Mouse (Mus musculus) Patski (cell line): ENCODE results near the gene Gm14443. TPM values are rescaled to one million over a fixed set of nuclear protein-coding genes. Genes with fewer than 3 reads are reported as not detected.
"Not testable (repeated sequence)": the region's sequence is repeated elsewhere in the genome, so short reads cannot be mapped to it uniquely, and the experiment has no call there.

Experiments
- ATAC-seq: fragments of 100-300 bp; one replicate; pipeline ENCODE4 v1.8.0; 2021
- CTCF ChIA-PET: fragments of 350-600 bp; sonication (Branson Sonifier 250); formaldehyde crosslinking; loops from one replicate; lab custom pipeline; 2022; ENCODE audit warnings: inconsistent platforms; lab: Charles Lee
- POLR2A ChIA-PET: fragments of 350-600 bp; sonication (Branson Sonifier 250); formaldehyde crosslinking; loops from one replicate; lab custom pipeline; 2022; ENCODE audit warnings: antibody characterized with exemption, inconsistent platforms; lab: Charles Lee
- DNase-seq: peaks from one replicate; pipeline ENCODE4 v3.0.0-alpha.2; 2011; ENCODE audit warnings: low read depth, low spot score
- H3K27me3 ChIP-seq: fragments of 371-371 bp; one replicate; pipeline ENCODE4 v1.5.1; 2021
- CTCF ChIP-seq: fragments of 100-300 bp; IDR thresholded peaks from one replicate; pipeline ENCODE4 v1.5.1; 2021
- in situ Hi-C: fragments of 300-500 bp; cut with MboI; formaldehyde crosslinking; loops from 3 replicates; pipeline ENCODE4 v1.11.1; 2018; ENCODE audit warnings: low pct_unique_long_range_greater_than_20kb, mixed read lengths
- polyA plus RNA-seq: library from polyadenylated mRNA; unstranded; gene quantifications from one replicate; pipeline ENCODE4 v1.2.3, GENCODE M21; 2021

Gene Gm14443
- polyA plus RNA-seq: 0.30 TPM

DNA sequence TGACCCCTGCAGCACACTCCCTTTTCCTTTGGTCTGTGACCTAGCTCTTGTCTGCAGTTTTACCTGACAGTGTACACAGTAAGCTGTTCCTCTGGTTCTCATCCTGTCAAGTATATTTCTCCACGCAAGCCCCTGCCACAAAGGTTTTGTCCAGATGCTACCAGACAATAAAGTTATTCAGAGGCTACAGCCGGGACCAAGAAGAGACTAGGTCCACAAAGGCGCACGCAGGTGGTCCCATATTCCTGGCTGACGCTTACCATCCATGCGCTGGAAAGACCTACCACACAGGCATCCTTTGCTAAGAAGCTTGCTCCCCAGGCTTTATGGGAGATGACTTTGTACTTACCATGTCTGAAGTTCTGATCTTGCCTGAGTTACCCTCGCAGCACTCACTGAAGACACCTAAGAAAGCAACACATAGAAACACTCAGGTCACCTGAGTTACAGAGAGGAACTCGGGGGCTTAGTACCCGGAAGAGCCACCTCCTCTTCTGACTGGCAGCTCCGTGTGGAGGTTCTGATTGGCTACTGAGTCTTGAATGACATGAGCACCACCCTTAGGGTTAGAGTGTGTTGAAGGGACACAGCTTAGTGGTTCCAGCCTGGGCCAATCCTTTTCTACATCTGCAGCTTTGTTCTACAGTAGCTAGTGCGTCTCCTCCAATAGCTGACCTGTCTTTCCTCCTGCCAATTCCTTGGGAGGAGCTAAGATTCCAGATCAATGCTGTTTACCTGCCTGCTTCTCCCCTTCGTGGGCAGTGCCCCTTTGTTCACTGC, at the start of gene Gm14443:
Gene Gm14443 (minus strand): TSS at position 471 of the 780 bp plus-strand sequence.
- ATAC-seq, POLR2A ChIA-PET, H3K27me3 ChIP-seq, DNase-seq, CTCF ChIA-PET, in situ Hi-C loops: not testable (repeated sequence)

DNA sequence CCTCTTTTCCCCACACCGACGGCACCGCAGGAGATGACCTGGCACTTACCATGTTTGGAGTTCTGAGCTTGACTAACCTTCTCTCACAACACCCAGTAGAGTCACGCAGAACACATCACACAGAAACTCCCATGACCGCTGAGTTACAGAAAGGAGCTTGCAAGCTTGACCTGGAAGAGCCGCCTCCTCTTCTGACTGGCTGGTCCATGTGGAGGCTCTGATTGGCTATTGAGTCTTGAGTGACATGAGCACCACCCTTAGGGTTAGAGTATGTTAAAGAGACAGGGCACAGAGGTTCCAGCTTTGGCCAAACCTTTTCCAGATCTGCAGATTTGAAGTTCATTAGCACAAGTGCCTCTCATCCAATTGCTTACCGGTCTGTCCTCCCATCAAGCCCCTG, 31.1 kb upstream of the Gm14443 start, which contains the start of gene Gm14391:
Gene Gm14391 (minus strand): TSS at position 186 of the 400 bp plus-strand sequence.
- in situ Hi-C loops, POLR2A ChIA-PET, ATAC-seq: not testable (repeated sequence)

DNA sequence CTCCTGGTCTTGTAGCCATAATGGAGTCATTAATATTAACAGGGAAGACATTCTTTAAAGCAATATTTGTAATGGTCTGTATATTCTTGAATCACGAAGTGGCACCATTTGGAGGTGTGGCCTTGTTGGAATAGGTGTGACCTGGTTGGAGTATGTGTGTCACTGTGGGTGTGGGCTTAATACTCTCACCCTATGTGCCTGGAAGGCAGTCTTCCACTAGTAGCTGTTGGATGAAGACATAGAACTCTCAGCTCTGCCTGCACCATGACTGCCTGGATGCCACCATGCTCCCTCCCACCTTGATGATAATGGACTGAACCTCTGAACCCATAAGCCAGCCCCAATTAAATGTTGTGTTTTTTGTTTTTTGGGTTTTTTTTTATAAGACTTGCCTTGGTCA, 3.3 kb upstream of the Gm14443 start:
- DNase-seq, in situ Hi-C loops, POLR2A ChIA-PET, ATAC-seq, CTCF ChIA-PET, H3K27me3 ChIP-seq: not testable (repeated sequence)

More for the DNA sequence above, 31.1 kb upstream of the Gm14443 start, which contains the start of gene Gm14391:
- CTCF ChIA-PET, H3K27me3 ChIP-seq, DNase-seq: not testable (repeated sequence)

DNA sequence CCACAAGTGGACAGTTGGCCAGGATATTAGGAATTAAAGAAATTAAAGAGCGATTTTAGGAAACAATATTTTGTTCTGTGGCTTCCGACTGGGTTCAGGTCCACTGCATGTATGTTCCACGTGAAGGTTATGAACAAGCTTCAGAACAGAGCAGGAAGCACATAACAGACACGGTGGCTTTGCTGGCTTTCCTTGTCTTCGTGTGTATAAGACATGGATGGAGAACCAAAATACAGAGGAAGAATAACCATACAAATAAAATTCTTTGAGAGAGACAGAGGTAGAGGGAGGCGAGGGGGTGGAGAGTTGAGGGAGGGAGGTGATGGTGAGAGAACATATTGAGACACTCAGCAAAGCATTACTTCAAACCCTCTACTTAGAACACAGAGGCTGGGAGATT, 641 bp upstream of the Gm14443 start:
- H3K27me3 ChIP-seq: no peaks in the 10 kb centered on the region
- in situ Hi-C loops: no loop called here
- DNase-seq (no peak), ATAC-seq (no peak)
- ChIA-PET CTCF (no interaction called here), POLR2A (no interaction called here)
- TF ChIP-seq CTCF: no peak

DNA sequence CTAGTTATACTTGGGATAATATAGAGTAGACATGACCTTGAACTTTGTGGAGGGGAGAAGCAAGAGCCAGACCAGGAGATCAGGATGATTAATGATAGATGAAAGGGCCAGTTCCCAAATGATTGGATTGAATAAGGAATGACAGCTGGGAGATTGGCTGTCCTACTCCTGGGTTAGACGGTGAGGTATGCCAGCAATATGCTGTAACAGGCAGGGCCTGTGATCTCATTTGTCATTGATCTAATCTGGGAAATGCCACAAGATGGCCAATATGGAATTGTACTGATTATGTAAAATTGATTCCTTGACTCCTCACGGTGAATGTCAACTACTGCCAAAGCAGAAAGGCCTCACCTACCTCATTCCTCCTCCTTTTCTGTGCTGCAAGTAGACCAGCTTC, 1.6 kb downstream of the Gm14443 start:
- CTCF ChIA-PET, POLR2A ChIA-PET, H3K27me3 ChIP-seq, DNase-seq, in situ Hi-C loops, ATAC-seq: not testable (repeated sequence)

DNA sequence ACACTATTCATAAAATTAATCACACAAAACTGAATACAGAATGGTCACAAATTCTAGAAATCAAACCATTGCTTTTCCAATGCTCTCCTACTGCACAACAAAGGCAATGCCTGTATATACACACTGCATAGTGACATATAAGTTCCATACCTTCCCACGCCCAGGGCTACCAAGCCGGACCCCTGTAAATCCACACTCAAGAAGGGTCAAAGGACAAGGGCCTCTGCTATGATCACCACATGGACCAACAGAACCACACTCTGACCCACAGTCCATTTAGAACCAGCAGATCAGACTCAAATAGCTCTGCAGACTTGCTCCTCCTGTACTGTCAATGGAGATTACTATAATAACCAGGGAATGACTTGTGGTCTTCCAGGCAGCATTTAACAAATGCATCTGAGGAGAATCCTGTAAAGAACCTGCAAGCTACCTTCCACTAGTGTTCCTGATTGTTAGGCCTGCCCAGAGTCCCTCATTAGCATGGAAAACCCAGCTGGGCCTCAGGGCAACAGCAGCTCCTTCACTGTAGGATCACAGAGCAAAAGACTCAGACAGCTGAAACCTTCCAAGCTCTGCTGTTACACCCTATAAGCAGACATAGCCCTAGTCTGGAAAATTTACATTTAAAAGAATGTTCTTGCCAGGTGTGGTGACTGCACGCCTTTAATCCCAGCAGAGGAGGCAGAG, 2.6 kb downstream of the Gm14443 start:
- in situ Hi-C loops, DNase-seq, H3K27me3 ChIP-seq, CTCF ChIA-PET, ATAC-seq, POLR2A ChIA-PET: not testable (repeated sequence)

DNA sequence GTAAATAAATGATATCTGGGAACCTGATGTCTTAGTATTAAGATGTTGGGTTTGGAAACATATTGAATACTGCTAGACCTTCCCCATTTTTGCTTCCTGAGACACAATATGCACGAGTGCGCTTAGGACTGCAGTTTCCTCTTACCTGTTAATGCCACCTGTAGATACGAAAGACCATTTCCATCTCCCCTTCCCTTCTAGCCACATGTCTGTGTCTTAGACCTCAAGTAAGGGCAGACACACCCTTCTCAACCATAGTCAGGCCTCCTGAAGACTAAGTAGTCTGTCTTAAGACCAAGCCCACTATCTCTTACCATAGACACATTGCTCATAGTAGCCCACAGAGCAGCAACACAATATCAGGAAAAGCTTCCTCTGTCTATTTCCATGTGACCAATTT, 3.5 kb downstream of the Gm14443 start:
- CTCF ChIA-PET: no interaction called here
- no peaks in the 10 kb centered on the region for H3K27me3 ChIP-seq
- no peak for TF ChIP-seq CTCF
- ATAC-seq: no peak
- in situ Hi-C loops: no loop called here
- POLR2A ChIA-PET: no interaction called here
- DNase-seq: no peak

DNA sequence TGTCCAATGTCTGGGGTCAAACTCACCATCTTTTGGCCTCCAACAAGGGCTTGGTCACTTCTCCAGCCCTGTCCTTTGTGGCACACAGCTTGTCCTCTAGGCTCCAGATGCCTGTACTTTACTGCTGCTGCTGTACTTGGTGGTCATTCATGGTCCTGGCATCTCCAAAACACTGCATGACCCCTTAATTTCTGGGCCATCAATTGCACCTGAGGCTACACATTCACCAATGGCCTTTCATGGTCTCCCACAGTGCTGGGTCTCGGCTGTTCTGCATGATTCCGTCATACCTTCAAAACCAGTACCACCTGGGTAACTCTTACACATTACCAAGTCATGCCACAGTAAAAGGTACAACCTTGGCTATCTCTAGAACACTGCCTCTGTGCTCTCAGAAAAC, 8.8 kb downstream of the Gm14443 start:
- ATAC-seq, DNase-seq, POLR2A ChIA-PET, CTCF ChIA-PET, H3K27me3 ChIP-seq, in situ Hi-C loops: not testable (repeated sequence)

DNA sequence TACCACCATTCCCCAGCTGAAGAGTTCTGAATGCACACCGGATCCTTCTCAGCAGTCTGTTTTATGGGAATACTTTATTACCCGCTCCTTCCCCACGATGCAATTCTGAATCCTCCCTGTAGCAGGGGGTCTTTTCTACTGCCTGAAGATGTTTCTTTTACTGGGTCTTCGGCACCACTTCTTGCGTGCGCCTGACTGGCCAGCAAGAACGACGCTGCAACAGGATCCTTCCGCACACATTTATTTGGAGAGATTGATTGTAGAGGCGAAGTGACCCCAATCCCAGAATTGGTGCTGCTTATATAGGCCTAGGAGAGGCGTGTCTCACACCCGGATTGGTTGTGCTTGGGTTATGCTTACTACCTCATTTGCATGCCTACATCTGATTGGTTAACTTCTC, 10.6 kb downstream of the Gm14443 start:
- ATAC-seq, POLR2A ChIA-PET, in situ Hi-C loops, H3K27me3 ChIP-seq, DNase-seq, CTCF ChIA-PET: not testable (repeated sequence)

DNA sequence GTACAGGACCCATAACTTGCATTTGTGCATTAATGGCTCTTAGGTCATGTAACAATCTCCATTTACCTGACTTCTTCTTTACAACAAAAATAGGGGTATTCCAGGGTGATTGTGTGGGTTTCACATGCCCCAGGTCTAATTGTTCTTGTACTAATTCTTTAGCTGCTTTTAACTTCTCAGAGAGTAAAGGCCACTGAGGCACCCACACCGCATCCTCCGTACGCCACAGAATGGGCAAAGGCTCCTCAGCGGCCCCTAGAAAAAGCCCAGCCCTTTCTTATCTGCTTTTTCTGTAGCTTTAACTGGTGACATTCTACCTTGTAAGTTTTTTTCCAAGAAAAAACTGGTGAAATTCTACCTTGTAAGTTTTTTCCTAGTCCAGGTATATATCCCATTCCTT, 14.2 kb downstream of the Gm14443 start:
- in situ Hi-C loops, CTCF ChIA-PET, ATAC-seq, DNase-seq, H3K27me3 ChIP-seq, POLR2A ChIA-PET: not testable (repeated sequence)

DNA sequence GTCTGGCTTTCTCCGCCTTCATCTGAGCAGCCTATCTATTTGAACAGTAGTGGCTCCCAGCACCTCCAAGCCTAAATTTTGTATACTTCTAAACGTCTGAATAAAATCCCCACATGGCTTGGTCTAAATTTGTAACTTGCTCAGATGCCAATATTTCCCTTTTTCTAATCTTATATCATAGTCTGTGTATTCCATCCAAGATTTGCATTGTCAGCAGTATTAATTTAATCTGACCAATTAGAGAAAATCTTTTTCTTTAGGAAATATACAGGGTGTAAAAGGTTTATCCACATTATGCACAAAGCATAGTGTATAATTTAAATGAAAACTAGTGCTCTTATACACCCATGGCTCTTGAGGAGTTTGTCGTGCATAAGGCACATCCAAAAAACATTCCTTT, 17.0 kb downstream of the Gm14443 start:
- POLR2A ChIA-PET: no interaction called here
- in situ Hi-C loops: no loop called here
- CTCF ChIA-PET: no interaction called here
- no peak for ATAC-seq
- no peaks in the 10 kb centered on the region for H3K27me3 ChIP-seq
- TF ChIP-seq CTCF: no peak
- DNase-seq: no peak
